ENCODE assay signal across 9 mouse cellular contexts in the genomic region with DNA sequence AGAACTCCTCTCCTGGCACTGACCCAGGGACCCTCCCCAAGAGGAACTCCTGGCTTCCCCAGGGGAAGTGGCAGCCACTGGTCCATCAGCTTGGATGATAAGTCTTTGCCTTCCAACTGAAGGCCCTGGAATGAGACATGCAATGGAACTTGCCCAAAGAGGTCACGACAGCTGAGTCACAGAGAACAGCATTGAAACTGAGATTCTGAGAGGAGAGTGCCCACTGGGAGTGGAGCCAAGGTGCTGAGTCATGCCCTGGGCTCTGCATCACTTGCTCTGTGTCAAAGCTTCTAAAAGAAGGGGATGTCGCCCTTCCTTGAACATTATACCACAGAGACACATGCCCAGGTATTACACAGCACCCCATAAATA.
DNase-seq lines count a peak whose midpoint lies in the region; ATAC-seq and TF ChIP-seq lines count a peak whose summit lies in the region.
"Had no signal": no experiment of that assay in that cellular context is flagged by ENCODE, and none has a peak within 500 bp of the region (broad histone marks: within the 10 kb centered on the region; RNA-seq: fewer than 3 reads in every experiment).

No protein-coding gene starts in this region.

- DNase-seq in forebrain, embryonic 11.5 days (ENCODE audit: low spot score): peak; percentile 42
- peak; percentile 84 for DNase-seq in 3134 (ENCODE audit: extremely low read depth, insufficient read length, low spot score)
- DNase-seq in brain, embryonic 14.5 days (ENCODE audit: low read depth): peak; percentile 52
- DNase-seq in heart, adult 8-10 months (ENCODE audit: low spot score): peak; percentile 68
- DNase-seq in left cerebral cortex, postnatal 36 days (ENCODE audit: low spot score in 2 of 2): peak; percentile 20 to 21
- peak; percentile 56 to 77 for DNase-seq in urinary bladder, postnatal 36 days (ENCODE audit: low spot score in 2 of 2)
- DNase-seq in hindbrain, embryonic 14.5 days (ENCODE audit: low spot score): no peak

- H3K9me3 ChIP-seq in forebrain, embryonic 11.5 days (ENCODE audit: control insufficient read depth, low read length): no peaks in the 10 kb centered on the region
- H3K9me3 ChIP-seq in forebrain, embryonic 13.5 days (replicated peaks): no peaks in the 10 kb centered on the region
- no peaks in the 10 kb centered on the region for H3K9me3 ChIP-seq in hindbrain, embryonic 14.5 days (ENCODE audit: control insufficient read depth, low read length)
- H3K9me3 ChIP-seq: embryonic facial prominence, embryonic 13.5 days had no signal

- H3K36me3 ChIP-seq in forebrain, embryonic 11.5 days (ENCODE audit: control insufficient read depth, insufficient read depth, low read length): no peaks in the 10 kb centered on the region
- H3K36me3 ChIP-seq in forebrain, embryonic 13.5 days (ENCODE audit: poor library complexity, severe bottlenecking): no peaks in the 10 kb centered on the region
- no peaks in the 10 kb centered on the region for H3K36me3 ChIP-seq in hindbrain, embryonic 14.5 days (replicated peaks; ENCODE audit: control insufficient read depth, insufficient read depth)
- H3K36me3 ChIP-seq: embryonic facial prominence, embryonic 13.5 days had no signal

- no peak overlapping the region for H3K4me2 ChIP-seq in forebrain, embryonic 11.5 days (ENCODE audit: low read depth, low read length, severe bottlenecking)
- H3K4me2 ChIP-seq in forebrain, embryonic 13.5 days: no peak overlapping the region
- H3K4me2 ChIP-seq in hindbrain, embryonic 14.5 days (replicated peaks): no peak overlapping the region
- H3K4me2 ChIP-seq: embryonic facial prominence, embryonic 13.5 days had no signal

- ATAC-seq in forebrain, embryonic 11.5 days (replicated peaks; ENCODE audit: low FRiP score): no peak
- no peak for ATAC-seq in forebrain, embryonic 13.5 days
- no peak for ATAC-seq in hindbrain, embryonic 14.5 days (ENCODE audit: low FRiP score)

- TF ChIP-seq CTCF in brain, embryonic 14.5 days (IDR thresholded peaks at IDR 0.05; ENCODE audit: borderline replicate concordance, extremely low read depth, insufficient read depth, insufficient read length): no peak

- 91% methylated on average over 2 of the region's 2 CpGs for WGBS in forebrain, embryonic 11.5 days
- 73% methylated on average over 2 of the region's 2 CpGs for WGBS in forebrain, embryonic 13.5 days
- 74% methylated on average over 2 of the region's 2 CpGs for WGBS in hindbrain, embryonic 14.5 days

- no peaks in the 10 kb centered on the region; the same call in 1 of the 2 replicates for H3K4me1 ChIP-seq in forebrain, embryonic 11.5 days (replicated peaks; ENCODE audit: control insufficient read depth, insufficient read depth, low read length)
- peaks cover 16% of the 10 kb centered on the region for H3K4me1 ChIP-seq in forebrain, embryonic 13.5 days
- peaks cover 16% of the 10 kb centered on the region; the same call in 1 of the 2 replicates for H3K4me1 ChIP-seq in hindbrain, embryonic 14.5 days (replicated peaks; ENCODE audit: control insufficient read depth, insufficient read depth, low read length)

- intact Hi-C loops in left cerebral cortex, postnatal 36 days (cut with DNase I): no loop called here

- H3K27ac ChIP-seq in forebrain, embryonic 11.5 days (ENCODE audit: low read depth, low read length): no peak overlapping the region
- no peak overlapping the region for H3K27ac ChIP-seq in forebrain, embryonic 13.5 days
- H3K27ac ChIP-seq in hindbrain, embryonic 14.5 days: no peak overlapping the region
- H3K27ac ChIP-seq: embryonic facial prominence, embryonic 13.5 days had no signal

- no peaks in the 10 kb centered on the region for H3K27me3 ChIP-seq in forebrain, embryonic 11.5 days (ENCODE audit: control insufficient read depth, insufficient read depth, low read length)
- no peaks in the 10 kb centered on the region for H3K27me3 ChIP-seq in forebrain, embryonic 13.5 days
- no peaks in the 10 kb centered on the region for H3K27me3 ChIP-seq in hindbrain, embryonic 14.5 days (ENCODE audit: control insufficient read depth, insufficient read depth, low read length)
- H3K27me3 ChIP-seq: embryonic facial prominence, embryonic 13.5 days had no signal

- no peak overlapping the region for H3K4me3 ChIP-seq in forebrain, embryonic 11.5 days (ENCODE audit: low read depth, low read length)
- H3K4me3 ChIP-seq in forebrain, embryonic 13.5 days: no peak overlapping the region
- H3K4me3 ChIP-seq in hindbrain, embryonic 14.5 days (replicated peaks; ENCODE audit: low read length): no peak overlapping the region
- H3K4me3 ChIP-seq: embryonic facial prominence, embryonic 13.5 days had no signal

- H3K9ac ChIP-seq in forebrain, embryonic 11.5 days (ENCODE audit: low read length): no peak overlapping the region
- H3K9ac ChIP-seq in forebrain, embryonic 13.5 days: no peak overlapping the region
- no peak overlapping the region for H3K9ac ChIP-seq in hindbrain, embryonic 14.5 days
- H3K9ac ChIP-seq: embryonic facial prominence, embryonic 13.5 days had no signal

- TF ChIP-seq POLR2A in brain, embryonic 14.5 days (IDR thresholded peaks at IDR 0.05; ENCODE audit: borderline replicate concordance, extremely low read depth, insufficient read depth, insufficient read length, poor library complexity, severe bottlenecking): no peak
